8 mouse cellular contexts compared by ENCODE assay signal in the genomic region with DNA sequence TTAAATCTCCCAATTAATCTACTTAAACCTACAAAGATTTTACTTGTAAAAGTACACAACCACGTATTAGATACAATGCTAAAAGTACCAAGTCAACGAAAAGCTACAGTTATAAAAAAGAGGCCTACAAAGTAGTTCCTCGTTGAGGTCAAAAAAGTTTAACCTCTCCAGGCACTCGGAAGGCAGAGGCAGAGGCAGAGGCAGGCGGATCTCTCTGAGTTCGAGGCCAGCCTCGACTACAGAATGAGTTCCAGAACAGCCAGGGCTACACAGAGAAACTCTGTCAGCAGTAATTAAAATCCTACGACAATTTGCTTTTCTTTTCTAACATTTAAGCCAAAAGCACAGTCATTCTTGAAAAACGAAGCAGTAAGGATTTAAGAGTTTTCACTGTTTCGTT. TPM values are rescaled to one million over a fixed set of nuclear protein-coding genes. Genes with fewer than 3 reads are reported as not detected.
DNase-seq lines count a peak whose midpoint lies in the region; ATAC-seq lines count a peak whose summit lies in the region.

No protein-coding gene starts in this region.

- H3K9me3 ChIP-seq in lung, embryonic 15.5 days = no peaks in the 10 kb centered on the region
- H3K9me3 ChIP-seq in embryonic facial prominence, embryonic 14.5 days (ENCODE audit: control insufficient read depth, low read length) = no peaks in the 10 kb centered on the region
- no peaks in the 10 kb centered on the region for H3K9me3 ChIP-seq in limb, embryonic 13.5 days

- peak overlapping the region; percentile 54 for H3K4me2 ChIP-seq in lung, embryonic 15.5 days
- H3K4me2 ChIP-seq in embryonic facial prominence, embryonic 14.5 days (ENCODE audit: low read depth, low read length) = peak overlapping the region; percentile 65
- peak overlapping the region; percentile 73 for H3K4me2 ChIP-seq in limb, embryonic 13.5 days (replicated peaks)

- peaks cover 11% of the 10 kb centered on the region for H3K4me1 ChIP-seq in lung, embryonic 15.5 days
- peaks cover 14% of the 10 kb centered on the region for H3K4me1 ChIP-seq in embryonic facial prominence, embryonic 14.5 days (ENCODE audit: control insufficient read depth, insufficient read depth, low read length)
- H3K4me1 ChIP-seq in limb, embryonic 13.5 days = peaks cover 18% of the 10 kb centered on the region

- H3K36me3 ChIP-seq in lung, embryonic 15.5 days = no peaks in the 10 kb centered on the region
- H3K36me3 ChIP-seq in embryonic facial prominence, embryonic 14.5 days (ENCODE audit: control insufficient read depth, insufficient read depth, low read length) = no peaks in the 10 kb centered on the region
- no peaks in the 10 kb centered on the region for H3K36me3 ChIP-seq in limb, embryonic 13.5 days
- H3K36me3 ChIP-seq in splenic B cell, adult 2 months (ENCODE audit: control insufficient read depth, insufficient read depth, low read length, poor library complexity, severe bottlenecking) = no peaks in the 10 kb centered on the region

- 11% methylated on average over 10 of the region's 10 CpGs for WGBS in lung, embryonic 15.5 days
- WGBS in embryonic facial prominence, embryonic 14.5 days = 19% methylated on average over 10 of the region's 10 CpGs
- 19% methylated on average over 10 of the region's 10 CpGs for WGBS in limb, embryonic 13.5 days

- no peak for ATAC-seq in lung, embryonic 15.5 days (ENCODE audit: borderline replicate concordance, extremely low read depth, low FRiP score, low TSS enrichment)
- no peak for ATAC-seq in embryonic facial prominence, embryonic 14.5 days (ENCODE audit: low read depth)
- ATAC-seq in limb, embryonic 13.5 days (ENCODE audit: low FRiP score, low read depth) = no peak

- no peak for DNase-seq in lung, postnatal 25 days (ENCODE audit: low spot score)
- no peak for DNase-seq in embryonic facial prominence, embryonic 14.5 days (ENCODE audit: low spot score)
- peak; percentile 26 for DNase-seq in splenic B cell, adult 2 months (ENCODE audit: low read depth, low spot score)
- no peak for DNase-seq in cerebellum, adult 9-11 months
- DNase-seq in thymus, postnatal 0 days (ENCODE audit: low spot score) = no peak
- no peak for DNase-seq in T-cell, adult 2 months (ENCODE audit: low spot score)

- H3K27me3 ChIP-seq in lung, embryonic 15.5 days = no peaks in the 10 kb centered on the region
- H3K27me3 ChIP-seq in embryonic facial prominence, embryonic 14.5 days (replicated peaks; ENCODE audit: control insufficient read depth, insufficient read depth, low read length) = no peaks in the 10 kb centered on the region
- H3K27me3 ChIP-seq in limb, embryonic 13.5 days = no peaks in the 10 kb centered on the region
- H3K27me3 ChIP-seq in splenic B cell, adult 2 months (ENCODE audit: control insufficient read depth, insufficient read depth, low read length, poor library complexity, severe bottlenecking) = no peaks in the 10 kb centered on the region

- peak overlapping the region; percentile 99 for H3K9ac ChIP-seq in lung, embryonic 15.5 days
- H3K9ac ChIP-seq in embryonic facial prominence, embryonic 14.5 days (ENCODE audit: low read depth, low read length) = peak overlapping the region; percentile 100
- H3K9ac ChIP-seq in limb, embryonic 13.5 days = peak overlapping the region; percentile 99

- peak overlapping the region; percentile 97 for H3K4me3 ChIP-seq in lung, embryonic 15.5 days
- H3K4me3 ChIP-seq in embryonic facial prominence, embryonic 14.5 days (ENCODE audit: low read depth, low read length) = peak overlapping the region; percentile 98
- H3K4me3 ChIP-seq in limb, embryonic 13.5 days = peak overlapping the region; percentile 94

- no peak overlapping the region for H3K27ac ChIP-seq in lung, embryonic 15.5 days
- no peak overlapping the region for H3K27ac ChIP-seq in embryonic facial prominence, embryonic 14.5 days (replicated peaks; ENCODE audit: low read depth, low read length)
- H3K27ac ChIP-seq in limb, embryonic 13.5 days = no peak overlapping the region

RNA-seq across cellular contexts. Expression of a gene that starts 4.7 kb away (rescaled TPM):
- polyA plus RNA-seq in lung, embryonic 15.5 days (2015; fragmentation: Nextera tagmentation; extraction: Ambion mirVana) = 161 and 165 TPM in 2 replicates
- polyA plus RNA-seq in embryonic facial prominence, embryonic 14.5 days (2014; fragmentation: Nextera tagmentation; extraction: Ambion mirVana) = 125 and 146 TPM in 2 replicates
- 178 and 191 TPM in 2 replicates for polyA plus RNA-seq in limb, embryonic 13.5 days (2015; fragmentation: Nextera tagmentation; extraction: Ambion mirVana)
- polyA plus RNA-seq in thymus, postnatal 0 days (2015; fragmentation: Nextera tagmentation; extraction: Ambion mirVana) = 154 and 161 TPM in 2 replicates
